Mouse (Mus musculus): ENCODE measurements around the gene Aldh4a1. TPM values are rescaled to one million over a fixed set of nuclear protein-coding genes. Genes with fewer than 3 reads are reported as not detected.
A peak's percentile ranks its signal among the peaks of the same experiment; 100 is the strongest.

Gene Aldh4a1
- total RNA-seq, 2 experiments from 2014 or later: 19.0 to 20.1 TPM

DNA sequence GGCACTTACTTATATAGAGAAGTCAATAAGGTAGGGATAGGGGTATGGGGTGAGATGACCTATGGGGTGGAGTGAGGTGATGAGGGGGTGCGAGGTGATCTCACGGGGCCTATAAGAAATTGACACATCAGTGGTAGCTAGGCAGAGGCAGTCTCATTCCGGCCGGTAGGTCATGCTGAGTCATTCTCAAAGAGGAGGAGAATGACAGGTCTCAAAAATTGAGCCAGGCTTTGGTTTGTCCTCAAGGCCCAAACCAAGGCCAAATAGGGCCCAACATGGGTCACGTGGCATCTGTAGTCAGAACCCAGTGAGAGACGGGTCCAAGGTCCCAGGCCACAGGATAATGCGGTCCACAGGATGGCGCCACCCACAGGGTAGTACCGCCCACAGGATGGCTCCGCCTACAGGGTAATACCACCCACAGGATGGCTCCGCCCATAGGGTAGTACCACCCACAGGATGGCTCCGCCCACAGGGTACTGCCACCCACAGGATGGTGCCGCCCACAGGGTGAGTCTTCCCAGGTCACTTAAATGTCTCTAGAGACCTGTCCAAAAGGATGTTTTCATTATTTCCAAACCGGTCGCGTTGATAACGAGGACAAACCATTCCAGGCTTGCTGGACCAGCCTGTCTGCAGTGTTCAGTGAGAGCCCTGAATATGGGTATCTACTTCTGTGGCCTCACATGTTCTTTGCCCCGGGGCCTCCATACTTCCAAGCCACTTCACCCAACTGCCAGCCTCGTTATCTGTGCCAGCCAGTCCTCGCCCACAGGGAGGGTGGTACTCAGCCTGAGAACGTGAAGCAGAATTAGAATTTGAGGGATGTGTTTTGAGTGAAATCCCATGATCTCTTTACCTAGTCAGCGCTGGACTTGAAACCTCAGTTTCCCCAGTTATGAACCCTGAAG lies 61.3 kb downstream of the Aldh4a1 start:
- no peak for DNase-seq

DNA sequence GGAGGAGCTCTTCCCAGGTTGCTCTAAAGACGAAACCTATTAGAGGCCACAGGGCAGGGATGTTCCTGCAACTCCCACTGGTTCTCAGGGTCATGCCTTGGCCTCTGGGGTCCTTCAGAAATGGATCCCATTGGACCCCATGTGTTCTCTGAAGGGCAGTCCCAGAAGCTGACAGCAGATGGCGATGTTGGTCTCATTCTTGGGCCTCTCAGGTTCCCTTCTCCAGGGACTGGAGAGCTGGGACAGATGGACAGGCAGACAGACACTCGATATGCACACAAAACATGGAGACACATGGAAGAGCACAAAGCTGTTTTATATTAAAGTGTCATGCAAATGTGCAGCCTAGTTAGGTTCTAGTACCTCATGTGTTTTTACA lies 62.0 kb downstream of the Aldh4a1 start:
- peak; percentile 45 to 60 for DNase-seq

DNA sequence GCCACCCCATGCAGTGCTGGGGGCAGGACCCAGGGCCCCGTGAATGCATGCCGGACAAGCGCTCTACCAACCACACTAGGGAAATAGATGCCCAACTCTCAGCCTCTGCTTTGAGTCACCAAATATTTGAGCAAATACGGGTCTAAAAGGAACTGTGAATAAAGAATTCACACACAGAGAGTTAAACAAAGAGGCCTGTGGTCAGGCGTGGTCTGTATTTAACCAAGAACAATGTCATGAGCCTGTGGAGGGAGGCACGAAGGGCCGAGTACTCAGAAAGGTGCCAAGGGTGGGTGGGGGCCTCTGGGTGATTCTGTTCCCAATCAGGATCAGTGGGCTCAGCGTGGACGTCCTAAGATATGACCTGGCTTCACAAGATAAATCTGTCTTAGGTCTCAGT lies 65.4 kb downstream of the Aldh4a1 start:
- no peak for DNase-seq

DNA sequence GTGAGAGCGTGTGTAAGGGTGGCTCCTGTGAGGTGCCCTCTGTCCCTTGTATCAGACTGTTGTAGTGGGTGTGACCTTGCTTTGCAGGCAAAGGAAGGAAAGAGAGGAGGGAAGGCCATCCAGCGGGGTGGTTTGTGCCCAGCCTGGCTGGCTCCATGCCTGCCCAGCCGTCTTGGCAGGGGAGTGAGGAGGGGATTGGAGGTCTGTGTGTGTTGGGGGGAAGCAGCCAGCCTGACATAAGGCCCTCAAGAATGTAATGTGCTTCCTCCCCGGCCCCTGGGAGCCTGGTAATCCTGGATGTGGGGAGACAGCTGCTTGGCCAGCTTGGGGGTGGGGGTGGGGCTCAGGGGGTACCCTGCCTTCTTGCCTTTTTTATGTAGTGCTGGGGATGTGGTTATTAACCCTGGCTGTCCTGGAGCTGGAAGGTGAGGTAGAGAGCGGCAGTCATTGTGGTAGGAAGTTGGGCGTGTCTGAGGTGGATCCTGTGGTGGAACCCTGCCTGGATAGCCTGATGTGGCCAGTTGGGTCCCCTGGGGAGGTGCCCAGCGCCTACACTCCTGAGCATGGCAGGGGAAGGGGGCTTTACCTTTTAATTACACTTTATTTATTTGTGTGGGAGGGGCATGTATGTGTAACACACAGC lies 67.1 kb downstream of the Aldh4a1 start:
- DNase-seq: no peak

DNA sequence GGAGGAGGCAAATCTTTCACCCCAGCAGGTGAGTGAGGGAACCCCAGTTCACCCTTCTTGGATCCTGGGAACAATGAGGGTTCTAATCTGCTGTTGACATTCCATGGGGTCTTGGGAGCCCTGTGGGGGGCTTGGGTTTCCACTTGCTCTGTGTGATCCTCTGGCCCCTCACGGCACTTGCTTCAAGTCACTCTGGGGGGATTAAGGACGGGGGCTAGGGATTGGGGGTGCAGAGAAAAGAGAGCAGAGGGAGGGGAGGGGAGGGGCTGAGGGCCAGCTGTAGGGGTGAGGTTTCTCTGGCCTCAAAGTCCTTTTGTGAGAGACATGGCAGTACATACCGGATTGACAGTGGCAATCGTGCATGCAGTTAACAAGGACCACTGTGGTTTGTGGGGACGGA lies 70.6 kb downstream of the Aldh4a1 start:
- no peak for DNase-seq

DNA sequence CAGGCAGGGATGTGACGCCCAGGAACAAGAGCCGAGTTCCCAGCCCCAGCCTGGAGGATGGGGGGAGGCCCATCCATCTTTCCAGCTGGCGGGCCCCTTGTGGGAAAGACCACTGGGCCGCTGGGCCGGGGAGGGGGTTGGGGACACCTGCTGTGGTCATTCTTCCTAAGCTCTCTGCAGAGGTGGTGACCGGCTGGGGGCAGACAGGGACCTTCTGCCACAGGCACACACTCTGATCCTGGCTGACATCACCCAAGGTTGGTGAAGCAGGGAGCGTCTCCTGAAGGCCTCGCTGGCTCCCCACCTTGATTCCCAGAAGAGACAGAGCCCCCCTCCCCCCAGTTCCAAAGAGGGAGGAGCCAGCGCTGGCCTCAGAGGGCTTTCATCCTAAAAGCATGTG lies 75.1 kb downstream of the Aldh4a1 start:
- DNase-seq: no peak

DNA sequence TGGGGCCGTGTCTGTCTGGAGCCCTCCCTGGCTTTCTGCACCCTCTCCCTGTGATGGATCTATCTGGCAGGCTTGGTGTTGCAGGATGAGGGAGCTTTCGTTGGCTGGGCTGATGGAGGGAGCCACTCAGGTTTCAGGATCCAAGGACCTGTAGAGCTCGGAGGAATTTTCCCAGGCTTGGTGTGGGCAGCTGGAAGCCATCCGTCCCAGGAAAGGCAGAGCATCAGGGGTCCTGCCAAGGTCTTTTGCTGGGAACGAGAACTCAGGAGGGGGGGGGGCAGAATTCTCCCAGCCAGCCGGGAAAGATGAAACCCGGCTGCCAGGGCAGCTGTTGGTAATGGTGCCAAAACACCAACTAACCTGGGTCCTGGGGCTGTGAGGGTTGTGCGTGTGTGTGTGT lies 75.9 kb downstream of the Aldh4a1 start:
- DNase-seq: no peak

Small RNA genes lying within 50 kb of the gene (microRNA-seq; reads per million reads assigned to microRNA genes)
- 0 reads per million in 2 experiments for gene Gm25571
- 1.7 to 3.0 reads per million in 2 experiments for gene Mir7020

Other genes starting within 250 kb of the Aldh4a1 start
- 10 to 100 TPM; 15.3 to 18.0 TPM for gene Iffo2, start 92.3 kb upstream of the Aldh4a1 start, total RNA-seq (2021)
- not detected for gene Gm21969, start 19.7 kb upstream of the Aldh4a1 start, total RNA-seq (2021)
- gene Tas1r2, start 30.7 kb downstream of the Aldh4a1 start, total RNA-seq (2021): not detected
- gene Pax7, start 210.7 kb downstream of the Aldh4a1 start, total RNA-seq (2021): under 1 TPM in 1 of 2 experiments, not detected in 1; 0.05 TPM